8 mouse cellular contexts compared by ENCODE assay signal in the genomic region with DNA sequence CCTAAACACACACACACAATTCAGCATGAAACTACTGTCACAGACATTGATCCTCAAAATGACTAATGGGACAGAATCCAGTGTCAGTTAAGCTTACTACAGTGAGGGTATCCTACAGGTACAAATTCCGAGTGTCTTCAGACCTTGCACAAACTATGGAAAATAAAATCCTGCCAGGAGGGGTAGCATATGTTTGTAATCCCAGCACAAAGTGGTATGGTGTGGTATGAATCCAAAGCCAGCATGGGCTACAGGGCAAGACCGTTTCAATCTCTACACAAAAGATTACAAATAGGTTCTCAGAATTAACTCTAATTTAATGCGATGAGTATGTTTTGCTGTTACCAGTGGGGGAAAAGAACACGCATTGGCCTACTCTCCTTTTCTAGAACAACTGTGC. TPM values are rescaled to one million over a fixed set of nuclear protein-coding genes. Genes with fewer than 3 reads are reported as not detected.
DNase-seq lines count a peak whose midpoint lies in the region; ATAC-seq and TF ChIP-seq lines count a peak whose summit lies in the region.

Tesk1 (plus strand) TSS at position 301 of the 400 bp plus-strand sequence.

- TF ChIP-seq EP300 in heart, postnatal 0 days (IDR thresholded peaks at IDR 0.05; ENCODE audit: low read depth) = no peak

- no peak for ATAC-seq in lung, embryonic 14.5 days (ENCODE audit: insufficient read depth)
- ATAC-seq in embryonic facial prominence, embryonic 11.5 days (replicated peaks; ENCODE audit: insufficient number of reproducible peaks, low FRiP score, low TSS enrichment, low read depth) = no peak
- no peak for ATAC-seq in heart, postnatal 0 days (ENCODE audit: insufficient read depth, low read depth)
- ATAC-seq in limb, embryonic 11.5 days (ENCODE audit: insufficient number of reproducible peaks, low FRiP score, low TSS enrichment, low read depth) = no peak
- no peak for ATAC-seq in stomach, embryonic 15.5 days (ENCODE audit: insufficient read depth, low FRiP score, low read depth)

- peak within 1 kb of the TSS; percentile 95 for H3K9ac ChIP-seq in lung, embryonic 14.5 days
- H3K9ac ChIP-seq in embryonic facial prominence, embryonic 11.5 days (replicated peaks; ENCODE audit: low read length) = peak within 1 kb of the TSS; percentile 96
- peak within 1 kb of the TSS; percentile 98 for H3K9ac ChIP-seq in heart, postnatal 0 days (replicated peaks; ENCODE audit: low read depth, low read length)
- H3K9ac ChIP-seq in limb, embryonic 11.5 days (ENCODE audit: low read length) = peak within 1 kb of the TSS; percentile 95
- H3K9ac ChIP-seq in stomach, embryonic 15.5 days = peak within 1 kb of the TSS; percentile 96

- H3K27me3 ChIP-seq in lung, embryonic 14.5 days (ENCODE audit: insufficient read depth, low read length) = no peaks in the 10 kb centered on the region
- H3K27me3 ChIP-seq in embryonic facial prominence, embryonic 11.5 days (ENCODE audit: control insufficient read depth, insufficient read depth, low read length) = no peaks in the 10 kb centered on the region
- no peaks in the 10 kb centered on the region for H3K27me3 ChIP-seq in heart, postnatal 0 days (ENCODE audit: control insufficient read depth, insufficient read depth, low read length)
- H3K27me3 ChIP-seq in limb, embryonic 11.5 days (ENCODE audit: control insufficient read depth, insufficient read depth, low read length) = no peaks in the 10 kb centered on the region
- no peaks in the 10 kb centered on the region for H3K27me3 ChIP-seq in stomach, embryonic 15.5 days (replicated peaks)

- peaks cover 8% of the 10 kb centered on the region for H3K4me1 ChIP-seq in lung, embryonic 14.5 days (ENCODE audit: insufficient read depth)
- H3K4me1 ChIP-seq in embryonic facial prominence, embryonic 11.5 days (ENCODE audit: control insufficient read depth, insufficient read depth, low read length) = peaks cover 4% of the 10 kb centered on the region; the same call in 1 of the 2 replicates
- 0 out of 2 replicates have a peak, but pooled peaks cover 8% of the 10 kb centered on the region for H3K4me1 ChIP-seq in heart, postnatal 0 days (ENCODE audit: control insufficient read depth, insufficient read depth)
- H3K4me1 ChIP-seq in limb, embryonic 11.5 days (ENCODE audit: control insufficient read depth, insufficient read depth, low read length) = peaks cover 9% of the 10 kb centered on the region
- H3K4me1 ChIP-seq in stomach, embryonic 15.5 days = peaks cover 11% of the 10 kb centered on the region

- 25% methylated on average over 4 of the region's 4 CpGs for WGBS in lung, embryonic 14.5 days
- 31% methylated on average over 4 of the region's 4 CpGs for WGBS in embryonic facial prominence, embryonic 11.5 days
- 25% methylated on average over 4 of the region's 4 CpGs for WGBS in heart, postnatal 0 days
- whole genome bisulfite sequencing in limb, embryonic 11.5 days = 26% methylated on average over 4 of the region's 4 CpGs
- 24% methylated on average over 4 of the region's 4 CpGs for WGBS in stomach, embryonic 15.5 days

- DNase-seq in lung, embryonic 14.5 days = no peak
- no peak for DNase-seq in lung, postnatal 4 days
- DNase-seq in embryonic facial prominence, embryonic 11.5 days (ENCODE audit: low spot score) = no peak
- no peak for DNase-seq in heart, postnatal 0 days (ENCODE audit: low spot score)
- DNase-seq in limb, embryonic 11.5 days (ENCODE audit: low spot score) = no peak
- DNase-seq in right cerebral cortex, adult 18-20 months = no peak
- no peak for DNase-seq in right cerebral cortex, postnatal 25 days

- H3K27ac ChIP-seq in lung, embryonic 14.5 days (ENCODE audit: low read depth) = peak within 1 kb of the TSS; percentile 93
- peak within 1 kb of the TSS; percentile 81 for H3K27ac ChIP-seq in embryonic facial prominence, embryonic 11.5 days (replicated peaks; ENCODE audit: low read depth, low read length)
- peak within 1 kb of the TSS; percentile 97 for H3K27ac ChIP-seq in heart, postnatal 0 days (ENCODE audit: low read depth)
- H3K27ac ChIP-seq in limb, embryonic 11.5 days (replicated peaks; ENCODE audit: low read depth, low read length) = peak within 1 kb of the TSS; percentile 81
- peak within 1 kb of the TSS; percentile 94 for H3K27ac ChIP-seq in stomach, embryonic 15.5 days

- H3K4me2 ChIP-seq in lung, embryonic 14.5 days = peak within 1 kb of the TSS; percentile 97
- H3K4me2 ChIP-seq in embryonic facial prominence, embryonic 11.5 days (ENCODE audit: low read depth, low read length) = peak within 1 kb of the TSS; percentile 92
- H3K4me2 ChIP-seq in heart, postnatal 0 days (ENCODE audit: low read depth, low read length) = peak within 1 kb of the TSS; percentile 99
- H3K4me2 ChIP-seq in limb, embryonic 11.5 days (ENCODE audit: low read depth, severe bottlenecking) = peak within 1 kb of the TSS; percentile 92
- peak within 1 kb of the TSS; percentile 85 for H3K4me2 ChIP-seq in stomach, embryonic 15.5 days

- H3K36me3 ChIP-seq in lung, embryonic 14.5 days (ENCODE audit: insufficient read depth) = peaks cover 19% of the 10 kb centered on the region
- peaks cover 6% of the 10 kb centered on the region for H3K36me3 ChIP-seq in embryonic facial prominence, embryonic 11.5 days (replicated peaks; ENCODE audit: control insufficient read depth, insufficient read depth, low read depth, low read length)
- peaks cover 18% of the 10 kb centered on the region for H3K36me3 ChIP-seq in heart, postnatal 0 days (replicated peaks; ENCODE audit: control insufficient read depth, insufficient read depth, low read length)
- H3K36me3 ChIP-seq in limb, embryonic 11.5 days (ENCODE audit: control insufficient read depth, insufficient read depth, low read length) = peaks cover 2% of the 10 kb centered on the region
- H3K36me3 ChIP-seq in stomach, embryonic 15.5 days = peaks cover 16% of the 10 kb centered on the region

- no peaks in the 10 kb centered on the region for H3K9me3 ChIP-seq in lung, embryonic 14.5 days (ENCODE audit: low read depth, low read length)
- no peaks in the 10 kb centered on the region for H3K9me3 ChIP-seq in embryonic facial prominence, embryonic 11.5 days (replicated peaks; ENCODE audit: control insufficient read depth, low read length)
- no peaks in the 10 kb centered on the region for H3K9me3 ChIP-seq in heart, postnatal 0 days (replicated peaks; ENCODE audit: control insufficient read depth, low read length)
- H3K9me3 ChIP-seq in limb, embryonic 11.5 days (ENCODE audit: control insufficient read depth, low read length) = no peaks in the 10 kb centered on the region
- no peaks in the 10 kb centered on the region for H3K9me3 ChIP-seq in stomach, embryonic 15.5 days

- H3K4me3 ChIP-seq in lung, embryonic 14.5 days (ENCODE audit: low read depth, low read length) = peak within 1 kb of the TSS; percentile 92
- peak within 1 kb of the TSS; percentile 98 for H3K4me3 ChIP-seq in embryonic facial prominence, embryonic 11.5 days (ENCODE audit: low read depth, low read length)
- peak within 1 kb of the TSS; percentile 92 for H3K4me3 ChIP-seq in heart, postnatal 0 days (ENCODE audit: low read depth, low read length)
- H3K4me3 ChIP-seq in limb, embryonic 11.5 days (ENCODE audit: low read depth, low read length) = peak within 1 kb of the TSS; percentile 80
- H3K4me3 ChIP-seq in stomach, embryonic 15.5 days (replicated peaks) = peak within 1 kb of the TSS; percentile 97

- TF ChIP-seq CTCF in lung, embryonic 14.5 days (IDR thresholded peaks at IDR 0.05; ENCODE audit: low read depth) = no peak
- no peak for TF ChIP-seq CTCF in heart, postnatal 0 days (IDR thresholded peaks at IDR 0.05; ENCODE audit: low read depth)

RNA-seq across cellular contexts. Expression of gene Tesk1, which starts in this region (rescaled TPM):
- 12.6 and 15.9 TPM in 2 replicates for polyA plus RNA-seq in lung, embryonic 14.5 days (2014; fragmentation: Nextera tagmentation; extraction: Ambion mirVana)
- polyA plus RNA-seq in embryonic facial prominence, embryonic 11.5 days (2014; fragmentation: Nextera tagmentation; extraction: Ambion mirVana) = 8.2 TPM in 2 replicates
- total RNA-seq in heart, postnatal 0 days (2014; rRNA removed; ENCODE audit: low replicate concordance) = 51.3 and 55.5 TPM in 2 replicates
- 3.9 and 5.1 TPM in 2 replicates for polyA plus RNA-seq in heart, postnatal 0 days (2015; fragmentation: Nextera tagmentation; extraction: Ambion mirVana)
- 9.8 TPM in 2 replicates for polyA plus RNA-seq in limb, embryonic 11.5 days (2014; fragmentation: Nextera tagmentation; extraction: Ambion mirVana)
- 6.2 and 7.4 TPM in 2 replicates for polyA plus RNA-seq in stomach, embryonic 15.5 days (2015; fragmentation: Nextera tagmentation; extraction: Ambion mirVana)
